Mouse (Mus musculus): ENCODE measurements at regions not wholly inside any gene's neighbourhood (a gene's known extent, or its start where the extent isn't known, plus 50 kb on each side); places are given as distances from the start of the nearest gene placed in this dataset.

DNA sequence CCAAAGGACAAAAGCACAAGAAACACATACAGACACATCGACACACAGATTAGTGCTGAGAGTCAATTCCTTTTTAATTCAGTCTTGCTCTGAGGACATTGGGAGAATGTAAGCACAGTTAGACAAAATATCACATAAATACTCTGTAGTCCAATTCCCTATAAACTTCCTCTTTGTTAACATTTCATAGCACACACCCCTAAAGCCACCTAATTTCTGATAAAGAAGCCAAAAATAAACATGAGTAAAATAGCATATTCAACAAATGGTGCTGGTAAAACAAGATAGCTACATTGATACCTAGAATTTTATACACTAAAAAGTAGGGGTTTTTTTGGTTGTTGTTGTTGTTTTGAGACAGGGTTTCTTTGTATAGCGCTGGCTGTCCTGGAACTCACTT is 356.6 kb downstream of the Smarca1 start:
- Histone ChIP-seq H3K4me3 (ENCODE audit: low read depth, low read length) (no peak overlapping the region), H3K27me3 (replicated peaks; ENCODE audit: insufficient read depth, low read length) (no peaks in the 10 kb centered on the region), H3K4me1 (ENCODE audit: insufficient read depth, low read depth, low read length) (no peaks in the 10 kb centered on the region), H3K9ac (replicated peaks; ENCODE audit: low read depth) (no peak overlapping the region), H3K9me3 (ENCODE audit: low read length) (no peaks in the 10 kb centered on the region), H3K36me3 (ENCODE audit: insufficient read depth, low read length) (no peaks in the 10 kb centered on the region), H3K27ac (ENCODE audit: low read length) (no peak overlapping the region), H3K4me2 (replicated peaks; ENCODE audit: low read depth, low read length) (no peak overlapping the region)
- ATAC-seq (no peak), DNase-seq (ENCODE audit: low spot score) (no peak)
- 93% methylated on average over 2 of the region's 2 CpGs for WGBS
- no peak for TF ChIP-seq EP300 (IDR thresholded peaks at IDR 0.05)
- no peak for TF ChIP-seq CTCF (IDR thresholded peaks at IDR 0.05)

DNA sequence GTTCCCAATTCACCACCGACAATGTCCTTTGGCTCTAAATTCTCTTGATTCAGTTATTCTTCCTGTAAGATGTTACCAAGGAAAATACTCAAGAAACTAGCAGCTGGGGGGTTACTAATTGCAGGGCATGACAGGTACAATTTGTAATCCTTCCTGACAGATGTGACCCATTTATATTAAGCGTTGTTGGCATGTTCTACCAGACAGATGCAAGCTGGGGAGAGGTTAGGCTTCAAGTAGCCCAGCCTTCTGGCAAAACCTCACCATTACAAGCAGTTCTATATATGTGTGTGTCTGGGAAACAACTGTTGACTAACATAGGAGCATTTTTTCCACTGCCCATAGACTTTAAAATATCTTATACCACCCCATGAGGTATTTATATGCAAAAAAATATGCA is 397.7 kb downstream of the Smarca1 start:
- 49% methylated on average over 2 of the region's 2 CpGs for WGBS
- Histone ChIP-seq H3K36me3 (ENCODE audit: insufficient read depth, low read length) (no peaks in the 10 kb centered on the region), H3K4me3 (ENCODE audit: low read depth, low read length) (no peak overlapping the region), H3K27ac (ENCODE audit: low read length) (no peak overlapping the region), H3K9me3 (ENCODE audit: low read length) (no peaks in the 10 kb centered on the region), H3K4me2 (replicated peaks; ENCODE audit: low read depth, low read length) (no peak overlapping the region), H3K9ac (replicated peaks; ENCODE audit: low read depth) (no peak overlapping the region), H3K4me1 (ENCODE audit: insufficient read depth, low read depth, low read length) (no peaks in the 10 kb centered on the region), H3K27me3 (replicated peaks; ENCODE audit: insufficient read depth, low read length) (no peaks in the 10 kb centered on the region)
- TF ChIP-seq EP300 (IDR thresholded peaks at IDR 0.05) (no peak), CTCF (IDR thresholded peaks at IDR 0.05) (no peak)
- no peak for DNase-seq (ENCODE audit: low spot score)
- no peak for ATAC-seq

- Histone ChIP-seq H3K27me3 (replicated peaks; ENCODE audit: insufficient read depth, low read length) (no peaks in the 10 kb centered on the region), H3K4me3 (ENCODE audit: low read depth, low read length) (no peak overlapping the region), H3K4me2 (replicated peaks; ENCODE audit: low read depth, low read length) (no peak overlapping the region), H3K9ac (replicated peaks; ENCODE audit: low read depth) (no peak overlapping the region), H3K27ac (ENCODE audit: low read length) (no peak overlapping the region), H3K9me3 (ENCODE audit: low read length) (no peaks in the 10 kb centered on the region), H3K4me1 (ENCODE audit: insufficient read depth, low read depth, low read length) (no peaks in the 10 kb centered on the region), H3K36me3 (ENCODE audit: insufficient read depth, low read length) (no peaks in the 10 kb centered on the region)
- 56% methylated on average over 3 of the region's 3 CpGs for WGBS
- TF ChIP-seq CTCF (IDR thresholded peaks at IDR 0.05) = no peak
- no peak for TF ChIP-seq EP300 (IDR thresholded peaks at IDR 0.05)
- no peak for ATAC-seq
- DNase-seq (ENCODE audit: low spot score) = no peak
Observed at GRCm38 (mm10) chrX:47482728-47483127, 410.0 kb downstream of the Smarca1 start.

DNA sequence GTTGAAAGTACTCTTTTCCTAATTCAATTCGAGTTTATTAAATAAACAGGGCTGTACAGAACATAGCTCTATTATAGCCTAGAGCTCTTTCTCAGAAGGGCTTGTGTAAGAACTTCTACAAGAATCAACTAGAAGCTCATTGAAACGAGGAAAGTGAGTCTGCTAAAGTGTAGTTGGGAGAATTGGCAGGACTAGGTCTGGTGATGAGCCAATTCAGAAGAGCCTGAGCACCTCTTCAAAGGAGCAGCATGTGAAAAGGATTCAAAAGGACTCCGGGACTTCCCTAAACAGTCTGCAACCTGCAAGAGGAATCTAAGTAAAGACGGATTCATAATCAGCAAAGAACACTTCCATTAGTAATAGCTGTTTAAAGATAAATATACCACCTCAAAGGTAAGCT is 414.5 kb downstream of the Smarca1 start:
- 48% methylated on average over 4 of the region's 4 CpGs for WGBS
- H3K27me3 ChIP-seq (replicated peaks; ENCODE audit: insufficient read depth, low read length) = no peaks in the 10 kb centered on the region
- peak; percentile 46 for DNase-seq (ENCODE audit: low spot score)

GRCm38 (mm10) chrX:47466721-47467499 is 425.9 kb downstream of the Smarca1 start:
- Histone ChIP-seq H3K36me3 (ENCODE audit: insufficient read depth, low read length) (no peaks in the 10 kb centered on the region), H3K9me3 (ENCODE audit: low read length) (no peaks in the 10 kb centered on the region), H3K9ac (replicated peaks; ENCODE audit: low read depth) (no peak overlapping the region), H3K27ac (ENCODE audit: low read length) (no peak overlapping the region), H3K4me3 (ENCODE audit: low read depth, low read length) (no peak overlapping the region), H3K27me3 (replicated peaks; ENCODE audit: insufficient read depth, low read length) (no peaks in the 10 kb centered on the region), H3K4me1 (ENCODE audit: insufficient read depth, low read depth, low read length) (no peaks in the 10 kb centered on the region), H3K4me2 (replicated peaks; ENCODE audit: low read depth, low read length) (no peak overlapping the region)
- 65% methylated on average over 5 of the region's 5 CpGs for WGBS
- TF ChIP-seq EP300 (IDR thresholded peaks at IDR 0.05) (no peak), CTCF (IDR thresholded peaks at IDR 0.05) (no peak)
- no peak for DNase-seq (ENCODE audit: low spot score)
- no peak for ATAC-seq

More for the DNA sequence above, 414.5 kb downstream of the Smarca1 start:
- no peaks in the 10 kb centered on the region for H3K4me1 ChIP-seq (ENCODE audit: insufficient read depth, low read depth, low read length)
- no peaks in the 10 kb centered on the region for H3K36me3 ChIP-seq (ENCODE audit: insufficient read depth, low read length)
- peak; percentile 83 for ATAC-seq
- H3K4me3 ChIP-seq (ENCODE audit: low read depth, low read length) = no peak overlapping the region
- H3K27ac ChIP-seq (ENCODE audit: low read length) = no peak overlapping the region
- H3K9me3 ChIP-seq (ENCODE audit: low read length) = no peaks in the 10 kb centered on the region
- H3K4me2 ChIP-seq (replicated peaks; ENCODE audit: low read depth, low read length) = no peak overlapping the region
- H3K9ac ChIP-seq (replicated peaks; ENCODE audit: low read depth) = no peak overlapping the region
- peak; percentile 11; the same call in 1 of the 2 replicates for TF ChIP-seq EP300 (IDR thresholded peaks at IDR 0.05)
- no peak for TF ChIP-seq CTCF (IDR thresholded peaks at IDR 0.05)

DNA sequence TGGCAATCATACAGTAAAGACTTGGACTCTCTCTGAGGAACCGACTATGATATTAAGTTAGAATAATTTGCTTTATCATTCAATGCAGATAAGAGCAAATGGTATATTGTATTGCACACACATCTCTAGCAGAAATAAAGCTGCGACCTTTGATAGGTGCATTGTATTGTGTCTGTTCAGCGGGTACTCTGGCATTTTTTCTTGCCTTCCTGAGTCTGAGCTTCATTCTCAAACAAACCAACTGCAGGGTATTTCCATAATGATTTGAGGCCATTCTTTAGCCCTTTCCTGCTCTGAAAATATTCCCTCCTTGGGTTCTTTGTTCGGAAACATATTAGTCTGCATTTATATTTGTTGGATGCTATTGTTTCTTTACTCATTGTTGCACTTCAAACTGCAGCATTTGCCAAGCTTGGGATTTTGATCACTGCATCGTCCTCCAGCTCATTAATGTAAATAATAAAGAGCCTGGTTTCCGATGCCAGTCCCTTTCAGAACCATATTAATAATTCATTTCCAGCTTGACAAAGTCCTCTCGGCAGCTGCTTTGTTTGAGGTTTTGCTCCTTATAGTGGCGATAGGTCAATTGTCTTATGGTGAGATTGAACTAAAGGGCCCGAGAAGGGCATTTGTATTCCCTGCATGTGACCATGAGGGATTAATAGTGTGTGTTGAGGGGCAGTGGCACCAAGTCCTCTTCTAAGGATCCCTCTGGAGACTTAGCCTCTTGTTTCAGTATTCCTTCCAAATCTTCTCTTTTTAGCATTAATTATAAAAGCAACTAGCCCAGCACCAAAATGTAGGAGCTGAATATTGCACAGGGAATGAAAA is 430.9 kb downstream of the Smarca1 start:
- 63% methylated on average over 9 of the region's 9 CpGs for WGBS
- Histone ChIP-seq H3K9ac (replicated peaks; ENCODE audit: low read depth) (no peak overlapping the region), H3K27ac (ENCODE audit: low read length) (no peak overlapping the region), H3K4me3 (ENCODE audit: low read depth, low read length) (no peak overlapping the region), H3K9me3 (ENCODE audit: low read length) (no peaks in the 10 kb centered on the region), H3K4me2 (replicated peaks; ENCODE audit: low read depth, low read length) (no peak overlapping the region), H3K36me3 (ENCODE audit: insufficient read depth, low read length) (no peaks in the 10 kb centered on the region), H3K27me3 (replicated peaks; ENCODE audit: insufficient read depth, low read length) (no peaks in the 10 kb centered on the region), H3K4me1 (ENCODE audit: insufficient read depth, low read depth, low read length) (no peaks in the 10 kb centered on the region)
- no peak for TF ChIP-seq CTCF (IDR thresholded peaks at IDR 0.05)
- no peak for TF ChIP-seq EP300 (IDR thresholded peaks at IDR 0.05)
- ATAC-seq = no peak
- no peak for DNase-seq (ENCODE audit: low spot score)

Data from lung, postnatal 0 days (tissue).